Mouse (Mus musculus) heart, adult 18-20 months (tissue): ENCODE results near the gene Dazl. TPM values are rescaled to one million over a fixed set of nuclear protein-coding genes. Genes with fewer than 3 reads are reported as not detected.

Source experiments
- DNase-seq, 2 experiments: peaks; one replicate each; pipeline ENCODE4 v3.0.0; 2021 to 2022; ENCODE audit warnings: mixed read lengths in 1 of 2
- long read RNA-seq, 2 experiments: library from polyadenylated mRNA; stranded (forward); transcript quantifications; one replicate each; pipeline ENCODE4 v2.0.0; 2021
- total RNA-seq, 2 experiments: library from RNA; stranded (reverse); gene quantifications; 2 replicates each; pipeline ENCODE4 v1.2.3; 2021

Dazl gene
- total RNA-seq, result under 1 TPM in 1 of 2 experiments, not detected in 1; 0.49 TPM
- long read RNA-seq, experiment 1, result 0 reads
- long read RNA-seq, experiment 2, result 0 reads

DNA sequence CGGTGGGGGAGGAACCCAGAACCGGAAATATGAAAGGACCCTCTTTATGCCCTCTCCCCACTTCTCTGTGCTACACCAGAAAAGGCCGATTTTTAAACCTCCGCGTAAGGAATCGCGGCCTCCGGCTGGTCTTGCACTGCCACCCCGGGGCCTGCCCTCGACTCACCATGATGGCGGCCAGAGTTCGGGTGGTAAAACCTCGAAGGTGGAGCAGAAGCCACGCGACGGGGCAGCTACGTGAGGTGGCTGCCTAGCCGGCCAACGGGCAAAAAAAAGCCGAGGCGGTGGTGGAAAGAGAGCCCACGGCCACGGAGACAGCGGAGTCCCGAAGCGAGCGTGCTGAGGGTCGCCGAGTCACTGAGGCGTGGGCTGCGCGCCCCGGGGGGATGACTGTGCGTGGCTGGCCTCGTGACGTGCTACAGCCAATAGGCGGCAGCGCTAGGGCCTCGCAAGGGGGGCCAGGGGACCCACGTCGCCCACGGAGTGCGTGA, at the start of gene Dazl:
Gene Dazl, minus strand, starts transcription at position 396 of the 491 bp plus-strand sequence.
- DNase-seq, result no peak

DNA sequence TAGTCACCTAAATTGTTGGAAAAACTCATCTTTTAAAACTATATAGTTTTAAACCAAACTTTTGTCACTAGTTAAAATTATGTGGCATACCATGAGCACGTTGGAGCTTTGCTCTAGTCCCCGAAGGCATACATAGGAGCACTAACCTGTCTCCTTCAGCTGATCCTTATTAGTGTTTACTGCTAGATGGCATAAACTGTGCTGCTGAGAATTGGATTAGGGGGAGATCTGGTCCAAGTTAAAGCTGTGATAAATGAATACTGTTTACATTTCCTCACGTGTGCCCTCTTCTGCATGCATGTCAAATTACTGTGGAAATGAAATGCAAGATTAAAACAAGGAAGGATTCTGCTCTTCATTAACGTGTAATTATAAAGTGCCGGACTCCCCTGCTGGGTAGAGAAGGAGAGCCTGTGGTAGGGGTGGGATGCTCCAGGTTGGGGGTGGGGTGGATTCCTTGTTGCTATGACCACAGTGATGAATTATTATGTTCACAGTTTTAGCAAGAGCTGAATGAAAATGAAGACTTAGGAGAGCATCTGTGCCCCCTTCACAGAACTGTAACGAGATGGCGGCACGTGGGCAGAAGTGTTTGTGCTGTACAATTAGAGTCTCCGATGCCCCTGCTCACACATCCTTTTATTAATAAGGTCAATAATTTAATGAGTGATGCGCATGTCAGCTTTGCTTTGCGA, 48.6 kb upstream of the Dazl start:
- no peak for DNase-seq

DNA sequence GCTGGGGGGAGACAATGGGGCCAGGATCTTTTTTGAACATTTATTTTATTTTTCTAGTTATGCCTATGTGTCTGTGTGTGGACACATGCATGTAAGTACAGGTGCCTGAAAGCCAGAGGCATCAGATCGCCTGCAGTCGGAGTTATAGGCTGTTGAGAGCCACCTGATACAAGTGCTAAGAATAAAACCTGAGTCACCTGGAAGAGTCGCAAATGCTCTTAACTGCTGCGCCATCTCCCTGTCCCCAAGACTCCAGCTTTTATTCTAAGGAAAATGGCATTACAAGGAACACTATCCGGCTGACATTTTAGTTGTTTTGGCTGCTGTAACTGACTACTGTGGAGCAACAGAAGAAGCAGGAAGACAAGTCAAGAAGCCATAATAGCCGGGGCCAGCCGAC, 45.5 kb upstream of the Dazl start:
- DNase-seq, result no peak

DNA sequence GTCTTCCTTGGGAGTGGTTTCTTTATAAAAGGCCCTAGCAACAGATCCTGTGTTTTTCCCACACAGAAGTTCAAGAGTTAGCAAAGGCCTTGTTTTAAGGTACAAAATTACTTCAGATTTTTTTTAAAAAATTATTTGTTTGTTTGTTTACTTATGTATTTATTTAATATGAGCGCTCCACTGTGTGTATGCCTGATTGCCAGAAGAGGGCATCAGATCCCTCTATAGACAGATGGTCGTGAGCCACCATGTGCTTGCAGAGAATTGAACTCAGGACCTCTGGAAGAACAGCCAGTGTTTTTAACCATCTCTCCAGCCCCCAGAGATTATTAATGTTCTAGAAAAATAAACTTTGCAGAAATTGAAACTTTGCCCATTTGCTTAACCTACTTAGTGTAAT, 42.3 kb upstream of the Dazl start:
- no peak for DNase-seq

DNA sequence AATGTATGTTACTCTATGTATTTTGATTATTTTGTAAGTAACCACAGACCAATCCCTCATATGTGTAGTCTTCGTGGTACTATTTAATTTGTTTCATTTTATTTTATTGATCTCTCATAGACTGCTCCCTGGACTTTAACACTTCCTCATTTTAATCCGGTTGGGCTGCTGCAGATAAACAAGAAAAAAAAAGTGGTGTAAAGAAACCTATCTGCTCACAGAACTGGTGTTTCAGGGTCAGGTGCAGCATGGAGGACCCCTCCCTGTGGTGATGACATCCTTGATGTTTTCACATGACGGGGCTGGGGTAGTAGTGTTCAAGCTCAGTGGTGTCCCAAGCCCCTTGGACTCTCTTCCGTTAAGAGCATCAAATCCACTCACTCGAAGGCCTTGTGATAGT, 41.3 kb upstream of the Dazl start:
- no peak for DNase-seq

DNA sequence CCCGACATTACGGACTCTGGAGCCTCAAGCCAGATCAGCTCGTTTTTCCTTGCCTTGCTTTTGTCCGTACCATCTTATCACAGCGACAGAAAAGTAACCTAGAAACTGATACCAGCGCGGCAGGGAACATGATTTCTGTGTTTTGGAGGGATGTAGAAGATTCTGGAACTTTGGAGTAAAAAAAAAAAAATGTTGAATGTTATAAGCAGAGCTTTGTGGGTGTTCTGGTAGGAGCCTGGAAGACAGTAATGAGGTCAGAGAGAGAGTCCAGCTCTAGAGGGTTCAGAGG, 38.5 kb upstream of the Dazl start:
- DNase-seq, result no peak

DNA sequence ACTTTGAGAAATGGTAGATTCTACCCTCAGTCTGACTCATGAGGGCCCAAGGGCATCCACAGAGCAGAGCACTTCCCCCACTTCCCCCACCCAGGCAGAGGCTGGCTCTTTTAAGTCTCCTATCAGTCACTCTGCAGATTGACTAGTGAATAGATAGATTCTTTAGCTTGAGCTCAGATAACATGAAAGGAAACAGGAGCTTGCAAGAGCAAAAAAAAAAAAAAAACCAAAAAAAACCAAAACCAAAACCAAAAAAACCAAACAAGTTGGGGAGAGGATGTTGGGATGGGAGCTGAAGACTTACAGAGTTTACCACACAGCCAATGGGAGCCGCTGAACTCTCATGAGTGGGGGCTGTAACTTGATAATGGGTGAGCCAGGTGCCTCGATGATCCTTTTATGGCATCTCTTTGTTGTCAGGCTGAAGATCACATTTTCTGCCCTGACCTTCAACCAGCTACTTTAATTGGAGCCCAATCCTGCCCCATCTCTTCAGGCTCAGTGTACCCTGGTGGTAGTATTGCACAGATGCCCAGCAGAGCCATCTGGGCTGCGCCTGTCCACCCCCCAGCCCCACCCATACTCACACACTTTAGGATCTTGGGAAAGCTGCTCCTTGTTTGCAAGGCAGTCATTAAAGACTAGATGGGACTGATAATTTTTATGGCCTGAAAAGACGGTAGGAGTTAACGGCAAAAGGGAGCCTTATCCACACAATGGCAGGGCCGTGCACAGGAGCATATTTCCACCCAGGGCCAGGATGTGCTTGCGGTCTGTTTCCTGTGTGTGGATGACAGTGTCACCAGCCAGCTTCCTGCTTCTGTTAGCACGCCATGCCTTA, 38.0 kb upstream of the Dazl start:
- peak; percentile 18 to 30 for DNase-seq

DNA sequence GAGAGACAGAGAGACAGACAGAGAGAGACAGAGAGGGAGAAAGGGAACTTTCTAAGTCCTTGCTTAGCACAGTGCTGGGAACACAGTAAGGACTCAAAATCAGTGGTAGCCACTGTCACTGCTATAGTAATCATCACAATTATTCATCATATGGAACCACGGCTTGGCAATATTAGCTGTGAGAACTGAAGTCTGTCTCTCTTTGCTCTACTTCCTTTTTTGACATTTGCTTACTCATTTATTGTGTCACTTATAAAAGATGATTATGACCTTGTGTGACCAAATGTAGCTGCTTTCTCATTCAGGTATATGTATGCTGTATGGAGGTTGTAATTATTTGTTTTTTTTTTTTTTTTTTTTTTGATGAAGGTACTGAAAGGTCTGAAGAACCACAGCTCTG, 36.8 kb upstream of the Dazl start:
- DNase-seq, result no peak

DNA sequence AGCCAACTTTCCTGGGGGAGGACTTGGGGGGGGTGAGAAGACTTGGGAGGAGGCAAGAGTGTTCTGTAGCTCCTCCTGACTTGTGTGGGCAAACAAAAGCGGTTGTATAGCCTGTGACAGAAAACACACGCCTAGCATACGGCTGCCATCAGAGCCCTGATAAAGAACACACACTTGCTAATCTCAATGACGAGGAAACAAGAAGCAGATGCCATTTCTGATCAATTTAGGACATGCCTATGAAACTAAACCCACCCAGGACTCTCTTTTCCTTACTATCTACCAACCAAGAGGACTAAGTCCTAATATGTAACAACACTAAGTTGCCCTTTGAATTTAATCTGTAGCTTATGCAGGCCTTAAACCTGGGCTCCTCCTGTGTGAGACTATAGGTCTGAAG, 31.2 kb upstream of the Dazl start:
- DNase-seq, result no peak

DNA sequence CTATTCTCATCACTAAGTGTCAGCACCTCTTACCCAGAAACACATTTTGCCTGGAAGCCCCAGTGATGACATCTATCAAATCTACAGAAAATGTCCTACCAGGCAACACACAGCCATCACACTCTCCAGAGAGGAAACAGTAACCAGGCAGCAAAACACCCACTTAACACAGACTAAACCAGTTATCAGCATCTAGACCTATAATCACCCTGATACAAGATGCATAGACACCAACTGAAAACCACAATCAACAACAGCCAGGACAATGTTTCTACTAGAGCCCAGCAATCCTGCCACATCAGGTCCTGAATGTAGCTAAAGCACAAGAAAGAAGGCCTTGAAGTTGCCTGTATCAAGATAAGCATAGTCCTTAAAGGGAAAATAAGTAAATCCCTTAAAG, 25.4 kb upstream of the Dazl start:
- no peak for DNase-seq

DNA sequence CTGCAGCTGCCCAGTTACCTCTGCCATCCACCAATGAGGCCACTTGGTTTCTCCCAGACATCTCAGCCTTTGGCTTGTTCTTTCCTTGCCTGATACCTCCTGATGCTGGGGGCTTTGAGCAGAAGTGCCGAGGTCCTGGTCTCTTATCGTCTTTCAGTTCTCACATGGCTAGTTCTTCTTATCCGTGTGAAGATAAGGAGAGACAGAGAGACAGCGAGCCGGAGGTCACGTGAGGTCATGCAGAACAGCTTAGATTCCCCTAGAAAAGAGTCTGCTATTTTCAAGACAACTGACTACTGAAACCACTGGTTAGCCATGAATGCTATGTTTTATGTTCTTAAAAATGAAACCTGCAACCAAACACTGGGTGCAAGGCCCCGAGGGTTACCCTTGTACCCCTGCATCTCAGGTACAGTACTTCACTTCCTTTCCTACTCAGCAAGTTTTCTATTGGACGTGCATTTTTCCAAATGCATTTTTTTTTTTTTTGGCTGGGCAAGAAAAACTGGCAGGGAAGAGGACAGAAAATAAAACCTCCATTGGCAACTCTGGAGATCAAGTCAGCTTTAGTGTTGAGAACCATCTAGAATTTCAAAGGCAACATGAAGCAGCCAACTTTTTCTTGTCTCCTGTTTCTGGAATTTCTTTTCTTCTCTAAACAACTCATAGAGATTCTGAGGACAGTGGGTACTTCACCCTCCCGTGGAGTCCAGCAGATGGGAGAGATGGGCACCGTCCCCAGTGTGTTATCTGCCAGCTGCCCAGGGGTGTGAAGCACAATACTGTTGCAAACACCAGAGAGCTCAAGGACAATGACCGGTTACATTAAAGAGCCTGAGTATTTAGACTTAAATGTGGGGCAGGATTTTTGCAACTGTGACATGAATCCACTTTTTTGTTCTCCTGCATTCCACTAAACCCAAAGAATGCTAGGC, 23.0 kb upstream of the Dazl start:
- DNase-seq, result no peak

DNA sequence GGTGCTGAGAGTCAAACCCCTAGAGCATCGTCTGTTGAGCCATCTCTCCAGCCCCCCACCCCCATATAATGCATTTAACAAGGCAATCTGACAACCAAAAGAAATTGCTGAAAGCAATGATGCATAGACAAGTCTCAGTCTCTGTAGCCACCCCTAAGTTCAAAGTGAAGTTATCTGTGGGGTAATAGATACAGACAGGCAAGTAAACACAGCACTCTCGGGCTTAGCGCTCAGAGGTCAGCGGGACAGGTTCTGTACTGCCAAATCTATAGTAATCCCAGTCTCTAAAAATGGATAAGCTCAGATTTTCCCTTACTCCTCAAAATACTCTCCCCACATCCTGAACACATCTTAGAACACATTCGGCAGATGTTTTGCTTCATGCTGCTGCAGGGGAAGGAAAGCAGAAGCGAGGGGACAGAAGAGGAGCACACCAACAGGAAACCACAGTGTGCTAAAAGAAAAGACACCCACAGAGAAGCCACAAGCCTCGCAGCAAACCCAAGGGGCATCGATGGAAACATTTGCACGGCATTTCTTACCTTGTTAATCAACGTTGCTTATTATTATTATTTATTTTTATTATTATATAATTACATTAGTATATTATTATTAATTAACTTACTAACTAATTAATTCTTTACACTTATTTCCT, 16.8 kb upstream of the Dazl start:
- DNase-seq, result no peak

DNA sequence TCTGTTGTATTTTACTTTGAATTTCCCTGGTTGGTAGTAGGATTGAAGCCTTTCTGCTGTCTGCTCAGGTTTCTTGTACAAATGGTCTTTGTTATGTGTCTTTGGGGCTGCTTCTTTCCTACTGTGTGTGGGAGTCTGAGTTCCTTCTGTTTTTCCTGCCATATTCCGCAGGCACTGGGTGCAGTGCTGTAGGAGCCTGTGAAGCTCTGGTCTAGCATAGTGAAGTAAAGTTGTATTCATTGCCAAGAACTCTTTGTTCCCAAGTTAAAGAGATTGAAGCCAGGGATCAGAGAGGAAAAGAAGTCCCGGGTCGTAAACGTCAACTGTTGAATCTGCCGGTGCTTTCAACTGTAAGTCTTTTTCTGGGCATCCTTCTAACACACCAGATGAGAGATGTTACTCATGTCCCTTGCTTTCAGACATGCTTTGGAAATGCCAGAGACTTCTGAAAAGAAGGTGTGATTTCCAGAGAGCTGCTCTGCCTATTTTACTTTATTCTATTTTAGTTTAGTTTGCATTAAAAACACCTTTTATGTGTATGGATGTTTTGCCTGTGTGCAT, 16.2 kb upstream of the Dazl start:
- peak in 1 of 2 experiments; percentile 5 for DNase-seq

DNA sequence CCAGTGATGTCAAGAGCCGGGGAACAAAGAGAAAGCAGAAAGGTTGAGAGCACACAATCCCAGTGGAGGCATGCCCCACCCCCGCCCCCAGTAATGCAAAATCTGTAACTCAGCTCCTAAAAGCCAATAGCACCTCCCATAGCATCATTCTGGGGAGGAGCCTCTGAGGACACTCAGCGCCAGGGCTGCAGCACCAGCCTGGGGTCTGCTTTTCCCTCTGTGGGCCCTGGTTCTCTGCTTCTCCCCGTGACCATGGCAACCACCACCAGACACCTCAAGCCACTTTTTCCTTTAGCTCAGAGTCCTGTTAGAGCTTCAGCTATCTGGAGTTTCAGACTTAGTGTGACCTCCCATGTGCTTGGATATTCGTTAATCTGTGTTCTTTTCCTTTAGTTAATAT, 15.4 kb upstream of the Dazl start:
- no peak for DNase-seq

DNA sequence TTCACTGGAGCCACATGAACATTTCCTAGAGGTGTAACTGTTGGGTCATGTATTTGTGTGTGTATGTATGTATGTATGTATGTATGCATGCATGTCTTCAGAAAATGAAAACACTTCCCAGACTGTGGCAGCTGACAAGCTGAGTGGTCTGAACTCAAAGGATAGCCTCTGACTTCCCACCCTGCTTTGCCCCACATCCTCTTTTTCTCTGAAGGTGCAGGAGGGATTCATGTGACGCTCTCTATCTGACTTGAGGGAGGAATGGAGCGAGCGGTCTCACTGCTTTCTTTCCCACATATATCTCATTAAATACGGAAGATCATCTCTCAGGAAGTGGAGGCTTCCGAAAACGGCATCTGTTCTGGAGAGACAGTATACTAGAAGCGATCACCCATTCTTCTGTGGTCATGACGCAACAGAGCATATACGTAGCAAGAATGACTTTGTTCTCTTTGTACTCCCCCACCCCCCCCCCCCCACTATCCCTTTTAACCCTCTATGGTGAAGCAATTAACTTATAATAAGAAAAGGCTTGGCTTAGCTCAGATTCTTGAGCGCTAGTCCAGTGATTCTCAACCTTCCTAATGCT, 14.7 kb upstream of the Dazl start:
- DNase-seq, result no peak

DNA sequence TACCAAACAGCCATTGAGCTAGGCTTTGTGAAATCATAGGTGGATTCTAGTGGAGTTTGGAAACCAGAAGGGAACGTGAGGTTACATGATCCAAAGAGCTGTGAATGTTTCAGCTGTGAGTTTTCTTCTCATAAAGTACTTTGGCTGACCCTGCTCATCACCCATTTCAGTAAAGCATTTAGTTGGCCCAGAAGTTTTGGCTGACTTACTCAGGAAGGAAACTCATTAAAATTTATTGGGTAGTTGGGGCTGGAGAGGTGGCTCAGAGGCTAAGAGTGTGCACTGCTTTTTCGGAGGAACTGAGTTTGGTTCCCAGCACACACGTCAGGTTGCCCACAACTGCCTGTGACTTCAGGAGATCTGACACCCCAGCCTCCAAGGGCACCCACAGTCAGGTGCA, 9.4 kb upstream of the Dazl start:
- no peak for DNase-seq

DNA sequence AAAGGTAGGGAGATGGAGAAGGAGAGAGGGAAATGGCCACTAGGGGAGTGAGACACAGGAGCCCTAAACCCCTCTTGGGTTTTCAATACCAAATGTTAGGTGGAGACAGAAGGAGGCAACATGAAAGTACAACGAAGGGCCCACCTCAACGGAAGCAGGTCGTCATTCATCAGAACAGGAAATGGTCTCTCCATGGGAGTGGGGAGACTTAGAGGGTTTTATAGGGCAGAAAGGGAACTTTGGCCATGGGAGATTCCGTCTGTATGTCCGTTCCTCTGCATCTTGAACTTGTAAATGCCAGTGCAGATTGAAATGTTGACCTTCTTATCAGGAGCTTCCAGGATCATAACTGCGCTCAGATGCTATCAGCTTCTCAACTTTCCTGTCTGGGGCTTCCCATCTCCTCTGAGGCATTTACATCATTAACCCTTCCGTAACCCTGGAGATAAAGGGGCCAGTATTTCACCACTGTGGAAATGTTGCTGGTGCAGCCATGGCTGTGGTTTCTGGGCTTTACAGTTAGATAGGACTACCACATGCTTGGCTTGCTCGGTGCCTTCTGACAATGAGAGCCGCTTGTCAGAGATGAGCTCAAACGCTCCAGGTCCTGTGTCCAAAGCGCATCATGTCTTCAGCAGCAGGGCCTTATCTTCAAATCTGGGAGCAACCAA, 6.9 kb upstream of the Dazl start:
- no peak for DNase-seq

DNA sequence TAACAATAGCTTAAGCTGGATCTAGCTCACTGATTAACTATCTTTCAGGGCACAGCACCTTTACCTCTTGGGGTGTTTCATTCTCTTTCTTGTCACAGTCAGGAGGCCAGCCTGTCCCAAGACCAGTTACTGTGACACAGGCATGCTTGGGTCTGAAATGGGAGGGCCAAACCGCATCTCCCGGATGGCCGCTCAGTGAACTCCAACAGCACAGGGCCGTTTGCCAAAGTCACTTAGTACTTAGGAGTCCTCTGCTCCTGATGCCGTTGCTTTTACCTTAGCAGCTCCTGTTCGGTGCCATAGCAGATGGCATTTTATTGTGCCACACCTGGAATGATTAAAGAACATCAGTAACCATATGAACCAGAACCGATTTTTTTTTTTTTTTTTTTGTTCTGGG, 5.4 kb upstream of the Dazl start:
- DNase-seq, result no peak

DNA sequence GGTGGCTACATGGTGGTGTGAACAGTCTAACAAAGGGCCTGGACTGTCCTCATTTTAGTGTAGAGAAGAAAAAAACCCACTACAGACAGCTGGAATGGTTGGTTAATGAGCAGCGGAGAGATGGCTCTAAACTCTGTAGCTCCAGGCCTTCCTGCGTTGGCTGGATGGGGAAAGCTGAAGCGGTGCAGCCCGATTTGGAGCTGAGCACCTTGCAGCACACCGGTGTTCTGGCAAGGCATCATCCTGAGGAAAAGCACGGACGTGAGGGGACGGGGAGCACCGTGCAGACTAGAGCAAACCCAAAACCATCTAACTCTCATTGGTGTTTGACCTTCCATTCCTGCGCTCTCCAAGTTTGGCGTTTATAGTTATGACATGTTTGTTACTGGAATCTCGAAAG, 1.3 kb upstream of the Dazl start:
- DNase-seq, result no peak

DNA sequence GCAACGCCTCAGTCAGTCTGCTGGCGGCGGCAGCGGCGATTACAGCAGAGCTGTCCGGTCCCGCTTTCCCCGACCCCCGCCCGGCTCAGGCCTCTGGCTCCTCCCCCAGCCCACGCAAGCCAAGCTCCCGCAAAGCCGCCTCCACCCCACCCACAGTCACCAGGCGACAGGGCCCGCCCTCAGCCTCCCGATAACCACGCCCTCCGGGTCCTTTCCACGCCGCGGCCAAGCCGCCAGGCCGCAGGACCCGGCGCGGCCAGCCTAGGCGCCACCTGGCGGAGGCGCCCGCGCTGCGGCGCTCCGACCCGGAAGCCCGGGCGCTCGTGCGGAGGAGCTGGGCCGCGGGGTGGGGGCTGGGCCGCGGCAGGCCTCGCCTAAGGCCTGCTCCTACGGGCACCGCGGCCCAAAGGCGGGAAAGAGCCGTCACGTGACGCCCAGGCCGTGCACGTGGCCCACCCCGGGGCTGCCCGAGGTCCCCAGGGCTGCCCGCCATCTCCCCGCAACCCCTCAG, 720 bp downstream of the Dazl start:
- peak; percentile 91 to 95 for DNase-seq
